Mouse (Mus musculus) cerebellum, postnatal 14 days (tissue): ENCODE results near the gene Foxc2.

Experiments
- DNase-seq, 2 experiments: peaks; one replicate each; pipeline ENCODE4 v3.0.0; 2021; ENCODE audit warnings: mixed read lengths in 2 of 2

Gene Foxc2

DNA sequence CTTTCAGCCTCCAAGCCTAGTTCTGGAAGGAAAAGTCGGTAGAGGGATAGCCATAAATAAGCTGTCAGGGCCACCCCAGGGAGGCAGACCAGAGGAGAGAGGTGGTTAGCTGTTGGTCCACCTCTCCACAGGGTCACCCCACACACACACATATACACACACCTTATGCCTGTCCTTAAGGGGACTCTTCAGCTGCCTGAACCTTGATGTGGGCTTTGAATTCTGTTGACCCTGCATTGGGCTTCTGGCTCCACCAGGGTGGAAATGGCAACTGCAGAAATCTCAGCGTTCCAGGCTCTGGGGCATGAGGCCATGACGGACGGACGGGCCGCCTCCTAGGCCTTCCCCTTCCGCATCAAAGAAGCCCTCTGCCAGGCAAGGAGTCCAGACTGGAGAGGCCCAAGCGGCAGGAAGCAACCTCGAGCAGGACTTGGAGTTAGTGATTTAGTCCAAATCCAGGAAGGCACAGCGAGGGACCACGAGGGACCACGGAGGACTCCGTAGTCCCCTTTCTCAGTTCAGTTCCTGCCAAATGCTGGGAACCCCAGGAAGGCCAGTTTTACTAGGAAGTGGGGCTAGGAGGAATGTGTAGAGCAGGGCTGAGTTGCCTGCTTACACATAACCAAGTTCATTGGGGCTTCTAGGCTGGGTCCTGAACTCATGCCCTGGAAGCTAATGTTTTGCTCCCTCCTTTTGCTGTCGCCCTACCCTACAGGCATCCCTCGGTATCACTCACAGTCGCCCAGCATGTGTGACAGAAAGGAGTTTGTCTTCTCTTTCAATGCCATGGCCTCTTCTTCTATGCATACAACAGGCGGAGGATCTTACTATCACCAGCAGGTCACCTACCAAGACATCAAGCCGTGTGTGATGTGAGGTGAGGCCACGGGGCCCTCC, 29.7 kb upstream of the Foxc2 start:
- no peak for DNase-seq

DNA sequence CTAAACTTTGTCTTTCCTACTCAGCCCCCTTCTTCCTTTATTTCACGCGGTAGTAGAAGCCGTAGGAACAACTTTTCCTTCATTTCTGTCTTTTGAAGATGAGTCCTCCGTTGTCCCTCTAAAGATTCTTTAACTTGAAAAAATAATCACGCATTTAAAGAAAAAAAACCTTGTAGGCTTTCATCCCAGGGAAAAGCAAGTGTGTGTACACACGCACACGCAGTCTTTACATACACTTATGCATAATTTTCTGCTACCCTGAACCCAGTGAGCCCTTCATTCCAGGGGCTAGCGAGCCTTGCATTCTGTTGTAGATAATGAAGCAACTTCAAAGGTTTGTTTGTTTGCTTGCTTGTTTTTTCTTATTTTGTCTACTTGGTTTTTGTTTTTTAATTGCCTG, 27.7 kb upstream of the Foxc2 start:
- DNase-seq, result no peak

DNA sequence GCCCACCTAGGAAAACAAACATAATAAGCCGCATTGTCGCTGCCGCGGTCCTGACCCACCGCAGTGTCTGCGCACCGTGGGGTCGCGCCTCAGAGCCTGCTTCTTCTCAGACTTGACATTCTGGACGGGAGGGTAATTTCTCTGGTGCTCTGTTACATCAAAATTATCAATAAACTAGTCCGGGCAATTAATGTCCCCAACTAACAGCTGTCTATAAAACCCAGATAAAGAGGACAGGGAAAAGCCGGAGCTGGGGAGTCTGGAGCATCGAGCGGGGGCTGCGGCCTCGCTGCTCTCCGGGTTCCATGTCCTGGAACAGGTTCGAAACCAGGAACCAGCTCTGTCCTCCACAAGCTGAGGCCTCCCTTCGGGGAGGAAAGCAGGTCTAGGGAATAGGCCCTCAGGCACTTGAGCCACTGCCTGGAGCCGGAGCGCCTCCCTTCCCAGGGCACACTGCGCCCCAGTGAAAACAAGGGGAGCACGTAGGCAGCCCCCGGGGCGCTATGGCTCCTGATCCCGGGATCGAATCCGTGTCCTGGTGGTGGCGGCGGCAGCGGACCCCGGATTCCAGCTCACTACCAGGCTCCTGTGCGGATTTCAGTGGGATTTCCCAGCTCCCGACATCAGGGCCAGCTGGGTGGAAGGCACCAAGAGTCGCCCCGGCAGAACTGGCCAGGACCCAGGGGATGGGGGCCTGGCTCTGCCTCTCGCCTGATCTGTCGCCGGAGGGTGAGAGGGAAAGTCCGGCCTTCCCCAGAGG, 26.9 kb upstream of the Foxc2 start:
- DNase-seq, result no peak

DNA sequence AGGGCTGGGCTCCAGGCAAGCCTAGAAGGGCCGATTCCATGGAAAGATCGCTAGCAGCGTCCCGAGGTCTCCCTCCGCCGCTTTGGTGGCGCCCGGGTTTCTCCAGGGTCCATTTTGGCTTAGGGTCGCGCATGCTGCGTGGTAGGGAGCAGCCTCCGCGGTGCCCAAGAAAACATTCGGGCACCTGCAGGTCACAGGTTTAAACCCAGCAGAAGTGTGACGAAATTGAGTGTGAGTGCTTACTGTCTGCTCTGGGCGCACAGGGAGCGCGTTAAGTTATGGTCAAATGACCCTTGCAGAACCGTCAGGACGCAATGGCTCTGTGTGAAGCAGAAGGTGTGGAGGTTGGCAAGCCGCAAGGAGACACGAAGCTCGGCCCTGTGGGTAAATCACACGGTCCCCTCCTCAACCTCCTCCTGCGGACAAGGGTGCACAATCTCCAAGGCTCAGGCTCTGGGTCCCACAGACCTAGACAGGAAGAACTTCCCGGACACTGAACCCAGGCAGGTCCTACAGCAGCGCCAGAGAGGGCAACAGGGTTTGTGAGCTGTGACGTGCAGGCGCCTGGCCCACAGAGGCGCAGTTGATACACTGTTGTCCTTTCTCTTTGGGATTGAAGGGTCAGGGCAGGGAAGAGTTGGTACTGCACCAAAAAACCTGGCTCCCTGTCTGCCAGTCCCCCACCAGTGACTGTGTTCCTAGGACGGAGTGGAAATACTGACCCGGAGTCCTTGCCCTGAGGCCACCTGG, 26.2 kb upstream of the Foxc2 start:
- DNase-seq, result no peak

DNA sequence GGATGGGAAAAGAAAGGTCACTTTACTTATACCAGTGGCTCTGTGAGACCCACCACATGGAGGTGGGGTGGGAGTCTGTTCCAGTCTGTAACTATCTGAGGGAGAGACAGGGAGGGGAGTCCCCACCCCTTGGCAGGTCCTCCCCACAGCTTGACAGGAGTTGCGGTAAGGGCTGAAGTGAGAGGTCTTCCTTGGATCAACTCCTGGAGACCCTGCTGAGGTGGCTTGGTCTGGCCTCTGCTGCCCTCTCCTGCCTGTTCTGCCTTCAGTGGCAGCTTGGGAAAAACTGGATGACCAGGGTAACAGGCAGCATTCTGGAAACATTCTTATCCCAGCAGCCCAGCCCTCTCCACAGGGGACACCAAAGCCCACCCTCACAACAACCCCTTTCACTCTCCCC, 25.3 kb upstream of the Foxc2 start:
- DNase-seq, result no peak

DNA sequence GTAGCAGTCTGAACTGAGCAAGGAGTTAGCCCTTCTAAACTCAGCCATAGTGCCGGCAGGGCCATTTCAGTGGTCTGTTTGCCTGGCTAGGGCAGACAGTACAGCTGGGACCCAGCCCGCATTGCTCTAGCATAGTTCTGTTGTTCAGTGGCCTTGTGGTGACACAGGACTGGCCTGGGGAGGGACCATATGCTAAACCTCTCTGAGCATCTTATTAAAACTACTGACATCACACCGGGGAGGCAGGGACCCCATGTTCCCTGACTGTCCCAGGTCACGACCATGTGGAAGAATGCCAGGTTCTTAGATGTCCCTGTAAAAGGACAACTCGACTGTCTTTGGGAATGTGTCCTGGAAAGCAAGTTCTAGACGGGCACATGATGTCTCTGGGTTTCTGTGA, 23.8 kb upstream of the Foxc2 start:
- no peak for DNase-seq

DNA sequence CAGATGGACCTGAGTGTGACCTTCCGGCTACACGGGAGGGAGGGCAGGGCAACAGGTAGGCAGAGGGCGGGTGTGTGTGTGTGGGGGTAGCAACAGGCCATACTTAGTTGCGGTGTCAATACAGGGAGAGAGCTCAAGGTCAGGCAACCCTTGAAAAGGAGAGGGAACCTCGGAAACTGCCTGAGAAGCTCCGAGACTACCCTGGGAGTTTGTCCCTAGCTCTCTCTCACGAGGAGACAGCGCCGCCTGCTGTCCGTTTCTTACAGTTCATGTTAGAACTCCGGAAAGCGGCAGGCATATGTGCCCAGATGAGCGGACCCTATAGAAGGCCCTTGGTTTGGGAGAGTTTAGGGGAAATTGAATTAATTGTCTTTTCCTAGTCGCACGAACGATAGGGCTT, 23.3 kb upstream of the Foxc2 start:
- peak; percentile 88 to 95 for DNase-seq

DNA sequence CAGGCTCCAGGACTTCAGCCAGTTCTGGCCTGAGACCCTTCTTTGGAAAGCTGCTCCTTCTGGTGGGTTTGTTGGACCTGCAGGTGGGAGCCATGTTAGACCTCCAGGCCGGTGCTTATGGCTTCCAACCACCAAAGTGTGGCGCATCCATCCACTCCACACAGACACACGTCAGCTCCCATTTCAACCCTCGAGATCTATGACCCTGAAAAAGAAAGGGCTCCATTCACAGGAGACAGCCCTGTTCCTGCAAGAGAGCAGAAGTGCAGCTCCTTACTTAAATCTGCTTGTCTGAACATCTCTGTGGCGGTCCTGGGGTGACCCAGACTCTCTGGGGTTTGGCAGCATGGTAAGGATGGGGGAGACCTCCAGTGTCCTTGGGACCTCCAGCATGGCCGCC, 22.5 kb upstream of the Foxc2 start:
- DNase-seq, result no peak

DNA sequence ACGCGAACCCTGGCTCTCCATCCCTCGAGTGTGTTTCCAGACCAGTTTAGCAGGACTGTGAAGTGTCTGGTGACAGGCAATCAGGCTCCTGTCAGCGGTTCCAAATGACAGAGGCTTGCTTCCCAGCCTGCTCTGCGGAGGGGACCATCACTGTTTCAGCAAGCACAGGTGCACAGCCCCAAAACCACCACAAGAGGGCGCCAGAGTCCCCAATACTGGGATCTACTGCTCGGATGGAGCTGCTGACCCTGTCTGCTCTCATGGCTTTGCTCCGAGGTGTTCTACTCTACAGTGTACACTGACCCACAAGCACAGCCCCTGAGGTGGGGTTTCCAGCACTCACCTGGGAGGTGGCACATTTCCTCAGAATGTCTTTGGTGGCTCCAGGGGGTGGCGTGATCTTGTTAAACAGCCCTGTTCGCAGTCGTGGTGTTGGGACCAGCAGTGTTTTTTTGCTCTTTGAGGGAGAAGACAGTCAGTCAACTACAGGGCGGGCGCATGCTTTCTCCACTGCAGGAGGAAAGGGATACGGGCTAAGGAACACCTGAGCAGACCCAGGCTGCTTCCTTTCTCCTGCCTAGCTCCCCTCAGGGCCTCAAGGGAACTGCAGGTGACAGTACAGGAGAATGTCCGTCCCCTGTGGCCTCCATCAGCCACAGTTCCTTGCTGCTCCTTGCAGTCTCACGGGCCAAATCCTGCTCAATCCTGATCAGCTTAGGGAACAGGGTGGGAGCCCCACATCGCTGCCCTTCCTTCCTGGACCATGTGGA, 11.7 kb upstream of the Foxc2 start:
- DNase-seq, result peak; percentile 85 to 93

DNA sequence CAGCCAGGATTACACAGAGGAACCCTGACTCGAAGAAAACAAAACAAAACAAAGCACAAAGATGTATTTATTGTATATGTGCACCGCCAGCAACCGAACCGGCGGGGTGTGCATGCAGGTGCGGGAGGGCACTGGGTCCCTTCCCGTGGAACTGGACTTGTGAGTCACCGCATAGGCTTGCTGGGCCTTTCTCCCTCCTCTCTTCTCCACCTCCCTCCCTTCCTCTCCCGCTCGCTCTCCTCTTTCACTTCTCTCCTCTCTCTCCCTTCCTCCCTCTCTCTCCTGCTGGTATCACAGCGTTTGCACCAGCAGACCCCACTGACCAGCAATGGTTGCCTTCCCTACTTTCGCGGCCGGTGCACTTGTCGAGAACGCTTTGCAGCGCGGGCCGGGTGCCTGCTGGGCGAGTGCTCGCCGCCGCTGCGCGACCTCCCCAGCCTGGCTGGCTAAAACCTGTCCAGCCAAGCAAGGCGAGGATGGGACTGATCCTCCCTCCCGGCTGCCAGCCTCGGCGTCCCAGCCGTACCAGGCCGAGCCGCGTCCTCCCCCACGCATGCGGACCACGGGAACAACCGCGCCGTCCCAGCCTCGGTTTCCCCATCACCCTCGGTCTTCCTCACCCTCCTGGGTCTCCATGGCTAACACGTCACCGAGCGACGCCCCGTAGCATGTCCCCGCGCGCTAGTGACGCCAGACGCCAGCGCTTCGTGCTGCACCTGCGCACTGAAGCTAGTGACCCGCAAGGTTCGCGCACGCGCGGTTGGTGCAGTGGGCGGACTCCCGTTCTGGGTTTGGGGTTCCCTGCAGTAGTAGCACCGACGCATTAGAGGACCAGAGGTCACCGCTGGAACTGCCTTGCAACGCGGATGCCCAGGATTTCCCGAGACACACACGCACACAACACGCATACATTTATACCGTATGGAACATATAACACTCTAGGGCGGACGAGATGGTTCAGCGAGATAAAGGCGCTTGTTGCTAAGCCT, 8.0 kb upstream of the Foxc2 start, which contains the start of gene Mthfsd:
Mthfsd (minus strand) TSS at position 725 of the 989 bp plus-strand sequence.
- DNase-seq, result peak; percentile 99

DNA sequence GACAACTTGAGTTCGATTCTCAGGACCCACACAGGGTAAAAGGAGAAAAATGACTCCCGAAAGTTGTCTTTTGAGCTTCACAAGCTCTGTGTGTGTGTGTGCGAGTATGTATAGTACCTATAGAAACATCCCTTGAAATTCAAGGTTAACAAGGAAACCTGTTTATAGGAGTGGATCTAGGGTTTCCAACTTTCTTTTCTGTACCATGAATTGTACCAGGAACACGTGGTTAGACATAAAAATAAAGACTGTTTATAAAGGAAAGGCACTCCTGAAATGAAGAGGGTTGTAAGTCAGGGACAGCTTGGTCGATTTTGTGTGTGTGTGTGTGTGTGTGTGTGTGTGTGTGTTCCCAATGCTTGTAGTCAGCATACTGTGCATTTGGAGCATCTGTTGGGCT, 7.3 kb upstream of the Foxc2 start:
- no peak for DNase-seq

DNA sequence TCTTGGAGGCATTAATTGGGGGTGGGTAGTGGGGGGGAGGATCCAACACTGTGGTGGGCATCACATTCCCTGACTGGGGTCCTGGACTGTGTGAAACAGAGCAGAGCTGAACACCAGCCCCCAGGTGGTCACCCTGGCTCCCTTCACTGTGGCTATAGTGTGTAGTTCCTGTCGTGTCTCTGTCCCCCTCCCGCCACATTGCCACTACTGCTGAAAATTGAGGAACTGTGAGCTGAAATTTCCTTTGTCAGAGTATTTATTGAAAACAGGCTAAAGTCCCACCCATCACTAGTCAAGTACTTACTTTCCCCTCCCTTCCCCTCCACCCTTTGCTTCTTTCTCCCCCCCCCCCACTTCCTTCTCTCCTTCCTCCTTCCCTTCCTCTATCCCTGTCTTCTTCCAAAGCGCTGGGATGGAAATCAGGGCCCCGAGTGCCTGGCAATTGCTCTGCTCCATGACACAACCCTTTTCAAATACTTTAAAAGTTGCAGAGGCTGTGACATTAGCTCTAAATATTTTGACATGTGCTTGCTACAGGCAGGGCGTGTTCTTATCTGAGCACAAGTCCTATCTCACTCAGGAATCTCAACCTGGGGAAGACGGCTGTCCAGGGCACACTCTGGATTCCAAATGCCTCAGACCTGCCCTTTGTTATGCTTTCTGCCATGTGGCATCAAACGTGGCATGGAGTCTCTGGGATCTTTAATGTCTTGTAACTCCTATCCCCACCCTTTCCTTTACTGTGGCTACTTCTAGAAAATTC, 4.6 kb upstream of the Foxc2 start:
- DNase-seq, result no peak

DNA sequence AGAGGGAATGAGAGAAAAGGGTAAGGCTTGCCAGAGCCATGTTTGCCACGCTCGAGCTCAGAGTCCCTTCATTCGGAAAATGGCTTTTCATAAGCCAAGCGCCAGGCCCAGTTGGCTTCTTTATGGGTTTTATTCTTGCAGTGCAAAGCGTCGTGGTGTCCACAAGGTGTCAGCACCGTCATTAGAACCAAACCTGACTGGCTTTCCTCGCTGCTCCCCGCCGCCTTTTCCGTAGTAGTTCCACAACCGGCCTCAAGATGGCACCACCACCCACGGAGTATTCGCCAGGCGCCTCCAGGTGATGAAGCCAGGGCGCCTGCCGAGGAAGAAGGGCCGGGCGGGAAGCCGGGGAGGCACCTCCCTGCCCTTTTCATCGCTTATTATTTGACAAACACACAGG, 2.7 kb upstream of the Foxc2 start:
- DNase-seq, result peak; percentile 99

DNA sequence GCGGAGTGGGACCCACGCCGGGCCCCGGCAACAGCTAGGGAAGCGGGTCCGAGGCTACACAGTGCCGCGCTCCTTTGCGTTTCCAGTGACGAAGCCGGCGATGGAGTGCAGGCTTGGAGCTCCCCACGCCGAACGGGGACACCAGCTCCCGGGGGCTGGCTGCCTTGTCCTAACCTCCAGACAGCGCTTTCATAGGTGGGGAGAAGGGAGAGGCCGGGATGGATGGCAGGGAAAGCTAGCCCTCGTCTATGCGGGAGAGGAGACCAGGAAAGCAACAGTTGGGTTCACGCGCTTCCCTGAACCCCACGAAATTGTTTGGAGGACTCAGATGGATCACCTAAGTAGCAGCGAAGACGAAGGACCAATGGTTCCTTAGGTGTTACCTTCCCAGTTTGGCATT, 835 bp upstream of the Foxc2 start:
- peak in 1 of 2 experiments; percentile 27 for DNase-seq

DNA sequence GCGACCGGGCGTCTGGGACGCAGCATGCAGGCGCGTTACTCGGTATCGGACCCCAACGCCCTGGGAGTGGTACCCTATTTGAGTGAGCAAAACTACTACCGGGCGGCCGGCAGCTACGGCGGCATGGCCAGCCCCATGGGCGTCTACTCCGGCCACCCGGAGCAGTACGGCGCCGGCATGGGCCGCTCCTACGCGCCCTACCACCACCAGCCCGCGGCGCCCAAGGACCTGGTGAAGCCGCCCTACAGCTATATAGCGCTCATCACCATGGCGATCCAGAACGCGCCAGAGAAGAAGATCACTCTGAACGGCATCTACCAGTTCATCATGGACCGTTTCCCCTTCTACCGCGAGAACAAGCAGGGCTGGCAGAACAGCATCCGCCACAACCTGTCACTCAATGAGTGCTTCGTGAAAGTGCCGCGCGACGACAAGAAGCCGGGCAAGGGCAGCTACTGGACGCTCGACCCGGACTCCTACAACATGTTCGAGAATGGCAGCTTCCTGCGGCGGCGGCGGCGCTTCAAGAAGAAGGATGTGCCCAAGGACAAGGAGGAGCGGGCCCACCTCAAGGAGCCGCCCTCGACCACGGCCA, 717 bp downstream of the Foxc2 start:
- peak in 1 of 2 experiments; percentile 16 for DNase-seq

DNA sequence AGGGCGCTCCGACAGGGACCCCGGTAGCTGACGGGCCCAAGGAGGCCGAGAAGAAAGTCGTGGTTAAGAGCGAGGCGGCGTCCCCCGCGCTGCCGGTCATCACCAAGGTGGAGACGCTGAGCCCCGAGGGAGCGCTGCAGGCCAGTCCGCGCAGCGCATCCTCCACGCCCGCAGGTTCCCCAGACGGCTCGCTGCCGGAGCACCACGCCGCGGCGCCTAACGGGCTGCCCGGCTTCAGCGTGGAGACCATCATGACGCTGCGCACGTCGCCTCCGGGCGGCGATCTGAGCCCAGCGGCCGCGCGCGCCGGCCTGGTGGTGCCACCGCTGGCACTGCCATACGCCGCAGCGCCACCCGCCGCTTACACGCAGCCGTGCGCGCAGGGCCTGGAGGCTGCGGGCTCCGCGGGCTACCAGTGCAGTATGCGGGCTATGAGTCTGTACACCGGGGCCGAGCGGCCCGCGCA, 1.2 kb downstream of the Foxc2 start:
- no peak for DNase-seq

DNA sequence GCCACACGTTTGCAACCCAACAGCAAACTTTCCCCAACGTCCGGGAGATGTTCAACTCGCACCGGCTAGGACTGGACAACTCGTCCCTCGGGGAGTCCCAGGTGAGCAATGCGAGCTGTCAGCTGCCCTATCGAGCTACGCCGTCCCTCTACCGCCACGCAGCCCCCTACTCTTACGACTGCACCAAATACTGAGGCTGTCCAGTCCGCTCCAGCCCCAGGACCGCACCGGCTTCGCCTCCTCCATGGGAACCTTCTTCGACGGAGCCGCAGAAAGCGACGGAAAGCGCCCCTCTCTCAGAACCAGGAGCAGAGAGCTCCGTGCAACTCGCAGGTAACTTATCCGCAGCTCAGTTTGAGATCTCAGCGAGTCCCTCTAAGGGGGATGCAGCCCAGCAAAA, 1.9 kb downstream of the Foxc2 start:
- DNase-seq, result peak in 1 of 2 experiments; percentile 26

DNA sequence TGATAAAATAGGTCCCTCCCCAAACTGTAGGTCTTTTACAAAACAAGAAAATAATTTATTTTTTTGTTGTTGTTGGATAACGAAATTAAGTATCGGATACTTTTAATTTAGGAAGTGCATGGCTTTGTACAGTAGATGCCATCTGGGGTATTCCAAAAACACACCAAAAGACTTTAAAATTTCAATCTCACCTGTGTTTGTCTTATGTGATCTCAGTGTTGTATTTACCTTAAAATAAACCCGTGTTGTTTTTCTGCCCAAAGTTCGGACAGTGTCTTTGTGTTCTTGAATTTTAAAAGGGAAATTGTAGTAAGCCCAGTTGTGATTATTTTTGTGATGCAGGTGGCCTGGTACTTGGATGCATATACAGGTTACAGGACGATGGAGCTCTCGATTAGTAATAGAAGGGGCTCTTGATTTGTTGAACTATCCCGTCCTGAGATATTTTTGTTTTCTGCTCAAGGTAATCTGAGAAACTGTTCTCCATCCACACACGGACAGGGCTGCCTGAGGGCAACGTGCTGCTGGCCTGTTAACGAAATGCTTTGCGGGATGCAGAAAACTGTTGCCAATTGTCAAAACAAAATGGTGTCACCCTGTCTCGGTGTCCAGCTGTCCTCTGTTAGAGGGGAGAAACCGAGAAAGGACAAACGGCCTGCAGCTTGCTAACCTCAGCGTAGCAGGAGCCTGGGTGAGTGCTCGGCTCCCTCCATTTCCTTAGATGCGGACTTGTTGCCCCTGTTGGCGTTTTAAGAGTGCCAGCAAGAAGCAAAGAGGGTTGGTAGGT, 2.9 kb downstream of the Foxc2 start:
- peak in 1 of 2 experiments; percentile 16 for DNase-seq
